Mouse (Mus musculus) urinary bladder, postnatal 14 days (tissue): Measurements from ENCODE around the gene Asb4.

Experiments used
- DNase-seq: peaks from one replicate; pipeline ENCODE4 v3.0.0; 2021; ENCODE audit warnings: low spot score

The Asb4 gene

GRCm38 (mm10) chr6:5447013-5447412 is 63.8 kb downstream of the Asb4 start:
- DNase-seq, result no peak

GRCm38 (mm10) chr6:5447546-5447945 is 64.4 kb downstream of the Asb4 start:
- DNase-seq, result no peak

DNA sequence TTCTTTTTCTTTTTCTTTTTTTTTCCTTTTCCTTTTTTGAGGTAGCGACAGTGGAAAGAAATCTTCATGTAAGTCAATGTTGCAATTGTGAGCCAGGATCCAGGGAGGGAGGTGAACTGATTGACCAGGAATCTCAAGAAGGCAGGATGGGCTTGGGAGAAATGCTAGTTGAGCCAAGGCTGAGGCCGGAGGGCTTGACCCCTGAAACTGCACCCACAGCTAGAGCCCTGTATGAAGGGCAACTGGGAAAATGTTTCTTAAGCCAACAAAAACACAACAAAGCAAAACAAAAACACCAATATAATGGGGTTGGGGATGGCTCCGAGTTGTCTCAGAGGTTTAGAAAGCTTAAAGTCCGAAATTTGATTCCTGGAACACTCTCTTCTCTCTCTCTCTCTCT is 65.2 kb downstream of the Asb4 start:
- no peak for DNase-seq

DNA sequence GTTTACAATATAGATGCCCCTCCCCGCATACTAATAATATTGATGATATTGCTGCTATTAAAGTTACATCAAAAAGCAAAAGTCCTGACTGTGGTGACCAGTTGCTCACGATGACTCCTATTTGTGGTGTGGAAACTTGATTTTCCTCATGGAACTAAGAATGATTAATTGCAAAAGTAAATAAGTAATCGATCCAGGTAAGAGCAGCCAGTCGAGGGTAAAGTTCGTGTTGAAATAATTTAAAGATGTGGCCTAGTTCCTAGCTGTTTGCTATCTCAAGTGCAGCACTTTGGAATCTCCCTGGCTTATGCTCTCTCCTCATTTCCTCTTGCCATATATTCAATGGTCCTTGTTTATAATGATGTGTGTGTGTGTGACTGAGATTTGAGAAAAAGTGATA is 66.7 kb downstream of the Asb4 start:
- DNase-seq, result no peak

- DNase-seq, result no peak
Observed at GRCm38 (mm10) chr6:5455836-5456235, 72.7 kb downstream of the Asb4 start.

- DNase-seq, result no peak
Observed at GRCm38 (mm10) chr6:5470480-5471318, 87.5 kb downstream of the Asb4 start.

DNA sequence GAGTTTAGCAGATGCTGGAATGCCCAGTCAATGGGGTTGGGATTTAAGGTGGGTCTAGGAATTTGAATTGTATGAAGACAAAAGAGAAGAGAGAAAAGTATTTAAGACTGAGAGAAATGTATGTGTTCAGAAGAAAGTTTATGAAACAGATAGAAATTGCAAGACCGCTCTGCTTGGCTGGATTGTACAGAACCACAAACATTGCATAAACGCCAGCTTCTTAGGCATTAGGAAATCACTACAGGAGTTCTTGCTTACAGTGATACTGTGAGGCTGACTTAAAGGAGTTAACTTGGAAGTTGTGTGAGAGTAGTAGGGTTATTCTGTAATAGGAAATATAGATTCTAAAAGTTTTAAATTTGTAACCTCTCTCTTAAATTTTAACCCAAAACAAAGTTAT is 89.5 kb downstream of the Asb4 start:
- DNase-seq, result no peak

DNA sequence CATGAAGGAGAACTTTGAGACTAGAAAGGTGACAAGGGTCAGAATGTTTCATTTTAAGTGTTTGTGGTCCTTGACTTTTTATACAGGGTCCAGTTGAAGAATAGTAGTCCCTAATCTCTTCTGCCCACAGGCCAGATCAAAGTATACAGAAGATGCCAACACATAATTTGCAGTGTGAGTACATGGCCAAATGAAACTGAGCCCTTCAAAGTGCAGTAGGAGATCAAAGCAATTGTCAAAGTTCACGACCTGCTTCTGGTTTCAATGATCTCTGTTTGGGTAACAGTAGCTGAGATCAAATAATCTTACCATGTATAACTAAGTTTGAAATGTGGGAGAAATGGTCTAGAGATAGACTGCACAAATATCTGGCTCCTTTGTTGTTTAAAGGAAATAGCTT is 90.8 kb downstream of the Asb4 start:
- DNase-seq, result no peak

- no peak for DNase-seq
Observed at GRCm38 (mm10) chr6:5481066-5481465, 97.9 kb downstream of the Asb4 start.

DNA sequence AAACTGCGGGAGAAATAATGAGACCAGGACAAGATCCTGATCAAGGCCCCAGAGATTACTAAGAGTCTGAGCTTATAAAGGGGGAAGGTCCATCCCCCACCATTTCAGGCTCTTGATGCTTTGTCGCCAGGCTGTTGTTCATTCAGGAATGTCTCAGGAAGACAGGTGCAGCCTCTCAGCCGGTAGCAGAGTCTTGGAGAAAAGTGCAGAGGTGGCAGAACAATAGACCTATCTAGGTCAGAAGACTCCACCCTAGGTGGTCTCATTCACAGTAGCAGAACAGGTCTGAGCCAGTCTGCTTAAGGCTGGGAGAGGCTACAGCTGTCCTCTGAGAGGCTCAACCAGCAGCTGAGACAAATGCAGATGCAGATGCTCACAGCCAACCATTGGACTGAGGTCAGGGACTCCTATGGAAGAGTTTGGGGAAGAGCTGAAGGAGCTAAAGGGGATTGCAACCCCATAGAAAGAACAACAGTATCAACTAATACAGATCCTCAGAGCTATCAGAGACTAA is 99.1 kb downstream of the Asb4 start:
- DNase-seq, result no peak
